Mouse (Mus musculus): Measurements from ENCODE around the gene 1110057P08Rik. TPM values are rescaled to one million over a fixed set of nuclear protein-coding genes. Genes with fewer than 3 reads are reported as not detected.
"Not testable (repeated sequence)": the region's sequence is repeated elsewhere in the genome, so short reads cannot be mapped to it uniquely, and the experiment has no call there.

1110057P08Rik gene
- polyA plus RNA-seq (2012; rRNA removed) = not detected in 2 replicates

GRCm38 (mm10) chr16:89174435-89174834 is at the start of gene 1110057P08Rik:
TSS of gene 1110057P08Rik (plus strand) at chr16:89174735.
- H3K27ac ChIP-seq (ENCODE audit: insufficient read depth, low read length) = no peak within 1 kb of the TSS
- no peaks in the 10 kb centered on the region for H3K4me1 ChIP-seq (ENCODE audit: control insufficient read depth, insufficient read depth, low read length)
- H3K4me3 ChIP-seq (ENCODE audit: insufficient read depth, low read length) = no peak within 1 kb of the TSS
- TF ChIP-seq CTCF (IDR thresholded peaks at IDR 0.05; ENCODE audit: extremely low read depth, insufficient read depth, low read length) (no peak), POLR2A (IDR thresholded peaks at IDR 0.05; ENCODE audit: extremely low read depth, insufficient read depth, low read length) (no peak)

GRCm38 (mm10) chr16:89140551-89140950 is 34.0 kb upstream of the 1110057P08Rik start, which contains the start of gene Gm6358:
TSS of gene Gm6358 (plus strand) at chr16:89140851.
- Histone ChIP-seq H3K27ac (ENCODE audit: insufficient read depth, low read length) (no peak within 1 kb of the TSS), H3K4me3 (ENCODE audit: insufficient read depth, low read length) (no peak within 1 kb of the TSS), H3K4me1 (ENCODE audit: control insufficient read depth, insufficient read depth, low read length) (no peaks in the 10 kb centered on the region)
- TF ChIP-seq CTCF (IDR thresholded peaks at IDR 0.05; ENCODE audit: extremely low read depth, insufficient read depth, low read length) = no peak
- no peak for TF ChIP-seq POLR2A (IDR thresholded peaks at IDR 0.05; ENCODE audit: extremely low read depth, insufficient read depth, low read length)

GRCm38 (mm10) chr16:89150786-89151185 is 23.7 kb upstream of the 1110057P08Rik start, which contains the start of gene Gm10061:
TSS of gene Gm10061 (plus strand) at chr16:89151086.
- H3K4me3 ChIP-seq (ENCODE audit: insufficient read depth, low read length) = no peak within 1 kb of the TSS
- no peak within 1 kb of the TSS for H3K27ac ChIP-seq (ENCODE audit: insufficient read depth, low read length)
- no peaks in the 10 kb centered on the region for H3K4me1 ChIP-seq (ENCODE audit: control insufficient read depth, insufficient read depth, low read length)
- no peak for TF ChIP-seq POLR2A (IDR thresholded peaks at IDR 0.05; ENCODE audit: extremely low read depth, insufficient read depth, low read length)
- no peak for TF ChIP-seq CTCF (IDR thresholded peaks at IDR 0.05; ENCODE audit: extremely low read depth, insufficient read depth, low read length)

- Histone ChIP-seq H3K4me1 (ENCODE audit: control insufficient read depth, insufficient read depth, low read length) (no peaks in the 10 kb centered on the region), H3K27ac (ENCODE audit: insufficient read depth, low read length) (no peak within 1 kb of the TSS), H3K4me3 (ENCODE audit: insufficient read depth, low read length) (no peak within 1 kb of the TSS)
- no peak for TF ChIP-seq POLR2A (IDR thresholded peaks at IDR 0.05; ENCODE audit: extremely low read depth, insufficient read depth, low read length)
- TF ChIP-seq CTCF (IDR thresholded peaks at IDR 0.05; ENCODE audit: extremely low read depth, insufficient read depth, low read length) = no peak
Observed at GRCm38 (mm10) chr16:89157652-89158051, 16.9 kb upstream of the 1110057P08Rik start, which contains the start of gene Gm9789. TSS of gene Gm9789 (plus strand) at chr16:89157952.

- H3K4me3 ChIP-seq (ENCODE audit: insufficient read depth, low read length); H3K4me1 ChIP-seq (ENCODE audit: control insufficient read depth, insufficient read depth, low read length); H3K27ac ChIP-seq (ENCODE audit: insufficient read depth, low read length): not testable (repeated sequence)
Observed at GRCm38 (mm10) chr16:89169190-89169589, 5.3 kb upstream of the 1110057P08Rik start, which contains the start of gene Gm7735. TSS of gene Gm7735 (plus strand) at chr16:89169490.

- Histone ChIP-seq H3K4me1 (ENCODE audit: control insufficient read depth, insufficient read depth, low read length) (no peaks in the 10 kb centered on the region), H3K27ac (ENCODE audit: insufficient read depth, low read length) (no peak overlapping the region), H3K4me3 (ENCODE audit: insufficient read depth, low read length) (no peak overlapping the region)
- TF ChIP-seq POLR2A (IDR thresholded peaks at IDR 0.05; ENCODE audit: extremely low read depth, insufficient read depth, low read length) (no peak), CTCF (IDR thresholded peaks at IDR 0.05; ENCODE audit: extremely low read depth, insufficient read depth, low read length) (no peak)
Observed at GRCm38 (mm10) chr16:89188621-89189020, 14.1 kb downstream of the 1110057P08Rik start.

- no peak within 1 kb of the TSS for H3K4me3 ChIP-seq (ENCODE audit: insufficient read depth, low read length)
- H3K27ac ChIP-seq (ENCODE audit: insufficient read depth, low read length) = no peak within 1 kb of the TSS
- no peaks in the 10 kb centered on the region for H3K4me1 ChIP-seq (ENCODE audit: control insufficient read depth, insufficient read depth, low read length)
- TF ChIP-seq CTCF (IDR thresholded peaks at IDR 0.05; ENCODE audit: extremely low read depth, insufficient read depth, low read length) (no peak), POLR2A (IDR thresholded peaks at IDR 0.05; ENCODE audit: extremely low read depth, insufficient read depth, low read length) (no peak)
Observed at GRCm38 (mm10) chr16:89205561-89205960, 31.0 kb downstream of the 1110057P08Rik start, which contains the start of gene Krtap20-2. TSS of gene Krtap20-2 (plus strand) at chr16:89205861.

Other genes with a start within 250 kb of the 1110057P08Rik start
- gene Krtap19-9b, start 242.5 kb upstream of the 1110057P08Rik start, polyA plus RNA-seq (2012; rRNA removed) = not detected in 2 replicates
- gene Krtap16-3, start 211.9 kb upstream of the 1110057P08Rik start, polyA plus RNA-seq (2012; rRNA removed) = not detected in 2 replicates
- gene Krtap22-2, start 164.0 kb upstream of the 1110057P08Rik start, polyA plus RNA-seq (2012; rRNA removed) = not detected in 2 replicates
- gene Gm10229, start 159.5 kb upstream of the 1110057P08Rik start, polyA plus RNA-seq (2012; rRNA removed) = not detected in 2 replicates
- gene Krtap6-1, start 143.0 kb upstream of the 1110057P08Rik start, polyA plus RNA-seq (2012; rRNA removed) = not detected in 2 replicates
- not detected in 2 replicates for gene Gm10228, start 133.3 kb upstream of the 1110057P08Rik start, polyA plus RNA-seq (2012; rRNA removed)
- not detected in 2 replicates for gene Krtap6-5, start 126.9 kb upstream of the 1110057P08Rik start, polyA plus RNA-seq (2012; rRNA removed)
- gene 1110025L11Rik, start 110.7 kb upstream of the 1110057P08Rik start, polyA plus RNA-seq (2012; rRNA removed) = not detected in 2 replicates
- not detected in 2 replicates for gene Krtap6-3, start 90.7 kb upstream of the 1110057P08Rik start, polyA plus RNA-seq (2012; rRNA removed)
- gene Gm6358, start 33.9 kb upstream of the 1110057P08Rik start, polyA plus RNA-seq (2012; rRNA removed) = not detected in 2 replicates
- gene Gm10061, start 23.6 kb upstream of the 1110057P08Rik start, polyA plus RNA-seq (2012; rRNA removed) = not detected in 2 replicates
- gene Gm9789, start 16.8 kb upstream of the 1110057P08Rik start, polyA plus RNA-seq (2012; rRNA removed) = not detected in 2 replicates
- not detected in 2 replicates for gene Gm7735, start 5.2 kb upstream of the 1110057P08Rik start, polyA plus RNA-seq (2012; rRNA removed)
- gene Krtap20-2, start 31.1 kb downstream of the 1110057P08Rik start, polyA plus RNA-seq (2012; rRNA removed) = not detected in 2 replicates
- not detected in 2 replicates for gene Krtap21-1, start 229.1 kb downstream of the 1110057P08Rik start, polyA plus RNA-seq (2012; rRNA removed)
- not detected in 2 replicates for gene Krtap6-2, start 245.4 kb downstream of the 1110057P08Rik start, polyA plus RNA-seq (2012; rRNA removed)

All from cortical plate, adult 2 months (tissue).